Mouse (Mus musculus): ENCODE results near the gene Tnfrsf4. TPM values are rescaled to one million over a fixed set of nuclear protein-coding genes. Genes with fewer than 3 reads are reported as not detected.
A peak's percentile ranks its signal among the peaks of the same experiment; 100 is the strongest.

Tnfrsf4 gene
- total and polyA plus RNA-seq, 2 experiments from 2014 or later, result 0.31 TPM; not detected in 1

DNA sequence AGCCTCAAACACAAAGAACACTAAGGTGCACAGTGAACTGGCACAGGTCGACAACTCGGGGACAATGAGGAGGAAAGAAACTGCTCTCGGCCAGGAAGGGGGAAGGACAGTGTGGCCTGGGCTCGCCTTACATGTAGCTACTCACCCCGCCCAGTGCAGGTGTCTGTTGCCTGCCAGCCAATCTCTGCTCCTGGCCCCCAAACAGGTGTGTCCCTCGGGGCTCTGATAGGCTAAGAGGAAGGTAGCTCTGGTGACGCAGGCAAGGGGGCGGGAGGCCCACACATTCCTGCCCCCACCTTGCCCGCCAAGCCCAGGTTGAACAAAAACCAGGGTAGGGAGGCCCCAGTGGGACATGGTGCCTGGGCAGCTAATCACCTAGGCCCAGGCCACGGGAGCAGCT is 46.1 kb downstream of the Tnfrsf4 start:
- Histone ChIP-seq H3K27ac (ENCODE audit: low read depth) (no peak overlapping the region), H3K4me1 (ENCODE audit: control insufficient read depth, insufficient read depth) (no peaks in the 10 kb centered on the region), H3K9ac (replicated peaks; ENCODE audit: low read depth, low read length) (no peak overlapping the region), H3K27me3 (ENCODE audit: control insufficient read depth, insufficient read depth, low read length) (no peaks in the 10 kb centered on the region), H3K4me3 (ENCODE audit: low read depth, low read length) (no peak overlapping the region), H3K9me3 (replicated peaks; ENCODE audit: control insufficient read depth, low read length) (no peaks in the 10 kb centered on the region), H3K4me2 (ENCODE audit: low read depth, low read length) (no peak overlapping the region), H3K36me3 (replicated peaks; ENCODE audit: control insufficient read depth, insufficient read depth, low read length) (no peaks in the 10 kb centered on the region)
- no peak for DNase-seq (ENCODE audit: low spot score)
- ATAC-seq (ENCODE audit: insufficient read depth, low read depth), result no peak
- 43% methylated on average over 10 of the region's 10 CpGs for WGBS
- TF ChIP-seq CTCF (IDR thresholded peaks at IDR 0.05; ENCODE audit: low read depth) (no peak), EP300 (IDR thresholded peaks at IDR 0.05; ENCODE audit: low read depth) (no peak)

DNA sequence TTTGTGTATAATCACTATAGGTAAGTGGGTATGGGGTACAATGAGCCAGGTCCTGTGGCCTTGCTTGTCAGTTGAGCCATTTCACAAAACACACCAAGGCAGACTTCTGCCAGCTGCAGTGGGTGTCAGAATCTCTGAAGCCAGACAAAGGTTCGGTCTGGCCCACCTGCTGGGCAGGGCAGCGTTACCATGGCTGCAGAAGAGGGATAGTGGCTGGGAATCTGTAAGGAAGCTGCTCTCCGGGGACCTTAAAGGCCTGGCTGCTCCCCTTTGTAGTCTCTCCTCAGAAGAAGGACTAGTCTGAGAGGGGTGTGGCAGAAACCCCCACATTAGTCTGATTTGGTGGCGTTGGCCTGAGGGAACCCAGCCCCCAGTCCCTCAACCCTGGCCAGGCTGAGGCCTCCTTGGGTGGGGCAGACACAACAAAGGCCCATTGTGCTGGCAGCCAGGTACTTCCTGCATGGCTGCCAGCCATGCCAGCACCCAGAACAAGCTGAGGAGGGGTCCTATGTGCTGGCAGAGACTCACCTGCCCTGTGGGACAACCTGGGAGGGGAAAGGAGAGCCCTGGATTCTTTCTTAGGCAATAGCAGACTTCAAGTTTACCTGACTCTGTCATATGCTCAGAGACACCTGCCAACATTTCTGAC is 50.3 kb downstream of the Tnfrsf4 start:
- Histone ChIP-seq H3K27ac (ENCODE audit: low read depth) (no peak overlapping the region), H3K36me3 (replicated peaks; ENCODE audit: control insufficient read depth, insufficient read depth, low read length) (no peaks in the 10 kb centered on the region), H3K27me3 (ENCODE audit: control insufficient read depth, insufficient read depth, low read length) (no peaks in the 10 kb centered on the region), H3K4me3 (ENCODE audit: low read depth, low read length) (no peak overlapping the region), H3K4me2 (ENCODE audit: low read depth, low read length) (no peak overlapping the region), H3K9me3 (replicated peaks; ENCODE audit: control insufficient read depth, low read length) (no peaks in the 10 kb centered on the region), H3K4me1 (ENCODE audit: control insufficient read depth, insufficient read depth) (0 out of 2 replicates have a peak, but pooled peaks cover 3% of the 10 kb centered on the region), H3K9ac (replicated peaks; ENCODE audit: low read depth, low read length) (no peak overlapping the region)
- TF ChIP-seq EP300 (IDR thresholded peaks at IDR 0.05; ENCODE audit: low read depth), result no peak
- no peak for TF ChIP-seq CTCF (IDR thresholded peaks at IDR 0.05; ENCODE audit: low read depth)
- WGBS, result 38% methylated on average over 4 of the region's 4 CpGs
- DNase-seq (ENCODE audit: low spot score) (no peak), ATAC-seq (ENCODE audit: insufficient read depth, low read depth) (no peak)

DNA sequence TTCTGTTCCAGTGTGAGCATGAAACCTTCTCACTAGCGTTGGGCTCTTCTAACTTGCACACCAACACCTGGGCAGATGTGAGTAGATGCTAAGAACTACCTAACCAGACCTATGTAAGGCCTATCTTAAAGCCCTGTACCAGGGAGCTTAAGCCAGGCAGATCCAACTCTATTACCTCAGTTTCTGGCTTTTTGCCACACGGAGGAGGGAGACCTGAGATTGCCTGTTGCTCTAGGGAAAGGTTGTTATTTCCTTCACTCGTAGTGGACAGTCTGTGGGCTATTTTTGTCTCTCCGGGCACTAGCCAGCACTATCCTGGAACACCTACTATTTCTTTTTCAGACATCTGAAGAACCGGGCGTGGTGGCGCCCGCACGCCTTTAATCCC is 50.9 kb downstream of the Tnfrsf4 start:
- no peak overlapping the region for H3K9ac ChIP-seq (replicated peaks; ENCODE audit: low read depth, low read length)
- no peak overlapping the region for H3K4me2 ChIP-seq (ENCODE audit: low read depth, low read length)
- DNase-seq (ENCODE audit: low spot score) (no peak), ATAC-seq (ENCODE audit: insufficient read depth, low read depth) (no peak)
- H3K27ac ChIP-seq (ENCODE audit: low read depth), result no peak overlapping the region
- H3K36me3 ChIP-seq (replicated peaks; ENCODE audit: control insufficient read depth, insufficient read depth, low read length), result no peaks in the 10 kb centered on the region
- 0 out of 2 replicates have a peak, but pooled peaks cover 3% of the 10 kb centered on the region for H3K4me1 ChIP-seq (ENCODE audit: control insufficient read depth, insufficient read depth)
- no peak overlapping the region for H3K4me3 ChIP-seq (ENCODE audit: low read depth, low read length)
- no peaks in the 10 kb centered on the region for H3K27me3 ChIP-seq (ENCODE audit: control insufficient read depth, insufficient read depth, low read length)
- 44% methylated on average over 9 of the region's 9 CpGs for WGBS
- no peaks in the 10 kb centered on the region for H3K9me3 ChIP-seq (replicated peaks; ENCODE audit: control insufficient read depth, low read length)
- TF ChIP-seq CTCF (IDR thresholded peaks at IDR 0.05; ENCODE audit: low read depth) (no peak), EP300 (IDR thresholded peaks at IDR 0.05; ENCODE audit: low read depth) (no peak)

GRCm38 (mm10) chr4:156065156-156065894 is 51.7 kb downstream of the Tnfrsf4 start:
- 83% methylated on average over 10 of the region's 10 CpGs for WGBS

More at GRCm38 (mm10) chr4:156065156-156065894, 51.7 kb downstream of the Tnfrsf4 start:
- Histone ChIP-seq H3K9ac (replicated peaks; ENCODE audit: low read depth, low read length) (no peak overlapping the region), H3K4me3 (ENCODE audit: low read depth, low read length) (no peak overlapping the region), H3K27ac (ENCODE audit: low read depth) (no peak overlapping the region), H3K4me1 (ENCODE audit: control insufficient read depth, insufficient read depth) (0 out of 2 replicates have a peak, but pooled peaks cover 3% of the 10 kb centered on the region), H3K4me2 (ENCODE audit: low read depth, low read length) (no peak overlapping the region), H3K9me3 (replicated peaks; ENCODE audit: control insufficient read depth, low read length) (no peaks in the 10 kb centered on the region), H3K27me3 (ENCODE audit: control insufficient read depth, insufficient read depth, low read length) (no peaks in the 10 kb centered on the region), H3K36me3 (replicated peaks; ENCODE audit: control insufficient read depth, insufficient read depth, low read length) (no peaks in the 10 kb centered on the region)
- TF ChIP-seq EP300 (IDR thresholded peaks at IDR 0.05; ENCODE audit: low read depth) (no peak), CTCF (IDR thresholded peaks at IDR 0.05; ENCODE audit: low read depth) (no peak)
- DNase-seq (ENCODE audit: low spot score), result no peak
- no peak for ATAC-seq (ENCODE audit: insufficient read depth, low read depth)

MicroRNA genes within 50 kb of the gene (microRNA counts, 519-probe panel; counts per million panel counts)
- microRNA mmu-miR-200a, result not detected
- 1,889 counts per million, percentile 18 among the panel's probes with 10 or more counts for microRNA mmu-miR-200b
- microRNA mmu-miR-429, result 1,491 counts per million, percentile 13 among the panel's probes with 10 or more counts

Small RNA genes within 50 kb of the gene (microRNA-seq; reads per million reads assigned to microRNA genes)
- 12.1 reads per million, percentile 33 among the genes with 10 or more reads in this experiment for gene Mir200a
- 41.4 reads per million, percentile 45 among the genes with 10 or more reads in this experiment for gene Mir200b
- gene Mir429, result 84.4 reads per million, percentile 52 among the genes with 10 or more reads in this experiment

Other genes starting within 250 kb of the Tnfrsf4 start
- gene Vwa1, start 239.1 kb upstream of the Tnfrsf4 start, total RNA-seq (2014; rRNA removed; ENCODE audit: low replicate concordance), result 15.5 and 20.0 TPM in 2 replicates
- 7.1 and 7.5 TPM in 2 replicates for gene Vwa1, start 239.1 kb upstream of the Tnfrsf4 start, polyA plus RNA-seq (2015; fragmentation: Nextera tagmentation; extraction: Ambion mirVana)
- 3.4 and 4.2 TPM in 2 replicates for gene Tmem88b, start 228.0 kb upstream of the Tnfrsf4 start, total RNA-seq (2014; rRNA removed; ENCODE audit: low replicate concordance)
- gene Tmem88b, start 228.0 kb upstream of the Tnfrsf4 start, polyA plus RNA-seq (2015; fragmentation: Nextera tagmentation; extraction: Ambion mirVana), result 2.5 and 2.9 TPM in 2 replicates
- not detected in 2 replicates for gene Ankrd65, start 223.4 kb upstream of the Tnfrsf4 start, total RNA-seq (2014; rRNA removed; ENCODE audit: low replicate concordance)
- 0.26 TPM in 1 of 2 replicates, not detected in the other for gene Ankrd65, start 223.4 kb upstream of the Tnfrsf4 start, polyA plus RNA-seq (2015; fragmentation: Nextera tagmentation; extraction: Ambion mirVana)
- gene Mrpl20, start 211.0 kb upstream of the Tnfrsf4 start, total RNA-seq (2014; rRNA removed; ENCODE audit: low replicate concordance), result 32.2 and 91.4 TPM in 2 replicates
- 188 and 207 TPM in 2 replicates for gene Mrpl20, start 211.0 kb upstream of the Tnfrsf4 start, polyA plus RNA-seq (2015; fragmentation: Nextera tagmentation; extraction: Ambion mirVana)
- gene Ccnl2, start 201.4 kb upstream of the Tnfrsf4 start, total RNA-seq (2014; rRNA removed; ENCODE audit: low replicate concordance), result 58.7 and 80.7 TPM in 2 replicates
- gene Ccnl2, start 201.4 kb upstream of the Tnfrsf4 start, polyA plus RNA-seq (2015; fragmentation: Nextera tagmentation; extraction: Ambion mirVana), result 79.6 and 83.0 TPM in 2 replicates
- gene Aurkaip1, start 182.6 kb upstream of the Tnfrsf4 start, total RNA-seq (2014; rRNA removed; ENCODE audit: low replicate concordance), result 122 and 146 TPM in 2 replicates
- 155 TPM in 2 replicates for gene Aurkaip1, start 182.6 kb upstream of the Tnfrsf4 start, polyA plus RNA-seq (2015; fragmentation: Nextera tagmentation; extraction: Ambion mirVana)
- 99.5 and 113 TPM in 2 replicates for gene Mxra8, start 174.2 kb upstream of the Tnfrsf4 start, total RNA-seq (2014; rRNA removed; ENCODE audit: low replicate concordance)
- 57.8 and 62.6 TPM in 2 replicates for gene Mxra8, start 174.2 kb upstream of the Tnfrsf4 start, polyA plus RNA-seq (2015; fragmentation: Nextera tagmentation; extraction: Ambion mirVana)
- 49.5 and 76.4 TPM in 2 replicates for gene Dvl1, start 166.4 kb upstream of the Tnfrsf4 start, total RNA-seq (2014; rRNA removed; ENCODE audit: low replicate concordance)
- 2.8 and 2.9 TPM in 2 replicates for gene Dvl1, start 166.4 kb upstream of the Tnfrsf4 start, polyA plus RNA-seq (2015; fragmentation: Nextera tagmentation; extraction: Ambion mirVana)
- 0.11 and 0.19 TPM in 2 replicates for gene Tas1r3, start 150.5 kb upstream of the Tnfrsf4 start, total RNA-seq (2014; rRNA removed; ENCODE audit: low replicate concordance)
- gene Tas1r3, start 150.5 kb upstream of the Tnfrsf4 start, polyA plus RNA-seq (2015; fragmentation: Nextera tagmentation; extraction: Ambion mirVana), result 0.04 and 0.05 TPM in 2 replicates
- 9.8 and 11.8 TPM in 2 replicates for gene Cptp, start 144.4 kb upstream of the Tnfrsf4 start, total RNA-seq (2014; rRNA removed; ENCODE audit: low replicate concordance)
- 7.0 and 7.2 TPM in 2 replicates for gene Cptp, start 144.4 kb upstream of the Tnfrsf4 start, polyA plus RNA-seq (2015; fragmentation: Nextera tagmentation; extraction: Ambion mirVana)
- gene Ints11, start 144.3 kb upstream of the Tnfrsf4 start, total RNA-seq (2014; rRNA removed; ENCODE audit: low replicate concordance), result 19.0 and 25.1 TPM in 2 replicates
- 20.0 and 21.6 TPM in 2 replicates for gene Ints11, start 144.3 kb upstream of the Tnfrsf4 start, polyA plus RNA-seq (2015; fragmentation: Nextera tagmentation; extraction: Ambion mirVana)
- gene Pusl1, start 122.1 kb upstream of the Tnfrsf4 start, total RNA-seq (2014; rRNA removed; ENCODE audit: low replicate concordance), result 31.3 and 33.9 TPM in 2 replicates
- gene Pusl1, start 122.1 kb upstream of the Tnfrsf4 start, polyA plus RNA-seq (2015; fragmentation: Nextera tagmentation; extraction: Ambion mirVana), result 20.1 and 22.3 TPM in 2 replicates
- 16.3 and 31.2 TPM in 2 replicates for gene Acap3, start 122.0 kb upstream of the Tnfrsf4 start, total RNA-seq (2014; rRNA removed; ENCODE audit: low replicate concordance)
- 5.8 and 6.4 TPM in 2 replicates for gene Acap3, start 122.0 kb upstream of the Tnfrsf4 start, polyA plus RNA-seq (2015; fragmentation: Nextera tagmentation; extraction: Ambion mirVana)
- gene Ube2j2, start 70.0 kb upstream of the Tnfrsf4 start, total RNA-seq (2014; rRNA removed; ENCODE audit: low replicate concordance), result 46.4 and 46.8 TPM in 2 replicates
- 63.3 and 66.9 TPM in 2 replicates for gene Ube2j2, start 70.0 kb upstream of the Tnfrsf4 start, polyA plus RNA-seq (2015; fragmentation: Nextera tagmentation; extraction: Ambion mirVana)
- 42.5 and 51.4 TPM in 2 replicates for gene C1qtnf12, start 51.5 kb upstream of the Tnfrsf4 start, total RNA-seq (2014; rRNA removed; ENCODE audit: low replicate concordance)
- gene C1qtnf12, start 51.5 kb upstream of the Tnfrsf4 start, polyA plus RNA-seq (2015; fragmentation: Nextera tagmentation; extraction: Ambion mirVana), result 20.5 and 20.8 TPM in 2 replicates
- gene B3galt6, start 21.2 kb upstream of the Tnfrsf4 start, total RNA-seq (2014; rRNA removed; ENCODE audit: low replicate concordance), result 3.9 and 11.2 TPM in 2 replicates
- gene B3galt6, start 21.2 kb upstream of the Tnfrsf4 start, polyA plus RNA-seq (2015; fragmentation: Nextera tagmentation; extraction: Ambion mirVana), result 5.0 and 5.7 TPM in 2 replicates
- gene Sdf4, start 21.0 kb upstream of the Tnfrsf4 start, total RNA-seq (2014; rRNA removed; ENCODE audit: low replicate concordance), result 88.4 and 114 TPM in 2 replicates
- gene Sdf4, start 21.0 kb upstream of the Tnfrsf4 start, polyA plus RNA-seq (2015; fragmentation: Nextera tagmentation; extraction: Ambion mirVana), result 102 and 105 TPM in 2 replicates
- 2.2 TPM in 1 of 2 replicates, not detected in the other for gene Tnfrsf18, start 12.3 kb downstream of the Tnfrsf4 start, total RNA-seq (2014; rRNA removed; ENCODE audit: low replicate concordance)
- 0.88 and 1.00 TPM in 2 replicates for gene Tnfrsf18, start 12.3 kb downstream of the Tnfrsf4 start, polyA plus RNA-seq (2015; fragmentation: Nextera tagmentation; extraction: Ambion mirVana)
- gene Ttll10, start 45.6 kb downstream of the Tnfrsf4 start, total RNA-seq (2014; rRNA removed; ENCODE audit: low replicate concordance), result not detected in 2 replicates
- gene Ttll10, start 45.6 kb downstream of the Tnfrsf4 start, polyA plus RNA-seq (2015; fragmentation: Nextera tagmentation; extraction: Ambion mirVana), result 0.08 TPM in 1 of 2 replicates, not detected in the other
- gene 9430015G10Rik, start 96.1 kb downstream of the Tnfrsf4 start, total RNA-seq (2014; rRNA removed; ENCODE audit: low replicate concordance), result 6.7 and 14.6 TPM in 2 replicates
- 3.8 and 4.3 TPM in 2 replicates for gene 9430015G10Rik, start 96.1 kb downstream of the Tnfrsf4 start, polyA plus RNA-seq (2015; fragmentation: Nextera tagmentation; extraction: Ambion mirVana)
- gene Rnf223, start 116.7 kb downstream of the Tnfrsf4 start, total RNA-seq (2014; rRNA removed; ENCODE audit: low replicate concordance), result not detected in 2 replicates
- gene Rnf223, start 116.7 kb downstream of the Tnfrsf4 start, polyA plus RNA-seq (2015; fragmentation: Nextera tagmentation; extraction: Ambion mirVana), result not detected in 2 replicates
- 94.4 and 109 TPM in 2 replicates for gene Agrn, start 183.6 kb downstream of the Tnfrsf4 start, total RNA-seq (2014; rRNA removed; ENCODE audit: low replicate concordance)
- 18.5 and 20.1 TPM in 2 replicates for gene Agrn, start 183.6 kb downstream of the Tnfrsf4 start, polyA plus RNA-seq (2015; fragmentation: Nextera tagmentation; extraction: Ambion mirVana)
- 7.5 and 19.9 TPM in 2 replicates for gene Isg15, start 187.0 kb downstream of the Tnfrsf4 start, total RNA-seq (2014; rRNA removed; ENCODE audit: low replicate concordance)
- 4.5 and 7.0 TPM in 2 replicates for gene Isg15, start 187.0 kb downstream of the Tnfrsf4 start, polyA plus RNA-seq (2015; fragmentation: Nextera tagmentation; extraction: Ambion mirVana)
- 5.9 and 6.0 TPM in 2 replicates for gene AW011738, start 189.5 kb downstream of the Tnfrsf4 start, total RNA-seq (2014; rRNA removed; ENCODE audit: low replicate concordance)
- 3.2 and 3.4 TPM in 2 replicates for gene AW011738, start 189.5 kb downstream of the Tnfrsf4 start, polyA plus RNA-seq (2015; fragmentation: Nextera tagmentation; extraction: Ambion mirVana)
- gene Perm1, start 202.0 kb downstream of the Tnfrsf4 start, total RNA-seq (2014; rRNA removed; ENCODE audit: low replicate concordance), result 57.5 and 68.3 TPM in 2 replicates
- gene Perm1, start 202.0 kb downstream of the Tnfrsf4 start, polyA plus RNA-seq (2015; fragmentation: Nextera tagmentation; extraction: Ambion mirVana), result 35.9 and 42.9 TPM in 2 replicates
- 15.3 and 21.9 TPM in 2 replicates for gene Plekhn1, start 221.0 kb downstream of the Tnfrsf4 start, total RNA-seq (2014; rRNA removed; ENCODE audit: low replicate concordance)
- gene Plekhn1, start 221.0 kb downstream of the Tnfrsf4 start, polyA plus RNA-seq (2015; fragmentation: Nextera tagmentation; extraction: Ambion mirVana), result 5.9 and 6.0 TPM in 2 replicates
- gene Noc2l, start 222.2 kb downstream of the Tnfrsf4 start, total RNA-seq (2014; rRNA removed; ENCODE audit: low replicate concordance), result 34.5 and 46.4 TPM in 2 replicates
- gene Noc2l, start 222.2 kb downstream of the Tnfrsf4 start, polyA plus RNA-seq (2015; fragmentation: Nextera tagmentation; extraction: Ambion mirVana), result 15.8 and 17.2 TPM in 2 replicates
- gene Samd11, start 241.8 kb downstream of the Tnfrsf4 start, total RNA-seq (2014; rRNA removed; ENCODE audit: low replicate concordance), result 0.95 TPM in 1 of 2 replicates, not detected in the other
- 0.16 and 0.19 TPM in 2 replicates for gene Samd11, start 241.8 kb downstream of the Tnfrsf4 start, polyA plus RNA-seq (2015; fragmentation: Nextera tagmentation; extraction: Ambion mirVana)